Mouse (Mus musculus) c-Kit-positive CD71-negative TER-119-negative erythroid progenitor cells, embryonic 14.5 days (primary cell): ENCODE results near the gene Gm13539.

ENCODE experiments used
- DNase-seq: peaks from one replicate; pipeline ENCODE4 v3.0.0-alpha.2; 2013; ENCODE audit warnings: low read depth

Gm13539 gene

GRCm38 (mm10) chr2:25828344-25828947 is 46.4 kb downstream of the Gm13539 start:
- DNase-seq = no peak

DNA sequence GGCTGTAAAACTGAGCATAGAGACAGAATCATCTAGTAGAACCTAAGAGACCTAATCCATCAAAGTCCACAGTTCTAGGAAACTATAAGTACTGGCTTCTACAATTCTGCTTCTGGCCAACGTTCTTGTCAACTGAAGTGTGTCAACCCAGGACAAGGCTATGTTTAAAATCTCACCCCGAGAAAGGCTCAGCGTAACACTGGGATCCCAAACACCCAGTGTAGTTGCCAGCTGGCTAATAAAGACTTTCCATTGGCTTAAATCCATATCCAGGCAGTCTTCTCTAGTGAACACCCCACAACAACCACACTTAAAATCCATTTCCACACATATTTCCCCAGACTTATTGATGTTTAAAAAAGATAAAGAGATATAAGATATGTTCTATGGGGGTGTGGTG is 48.7 kb downstream of the Gm13539 start:
- no peak for DNase-seq

DNA sequence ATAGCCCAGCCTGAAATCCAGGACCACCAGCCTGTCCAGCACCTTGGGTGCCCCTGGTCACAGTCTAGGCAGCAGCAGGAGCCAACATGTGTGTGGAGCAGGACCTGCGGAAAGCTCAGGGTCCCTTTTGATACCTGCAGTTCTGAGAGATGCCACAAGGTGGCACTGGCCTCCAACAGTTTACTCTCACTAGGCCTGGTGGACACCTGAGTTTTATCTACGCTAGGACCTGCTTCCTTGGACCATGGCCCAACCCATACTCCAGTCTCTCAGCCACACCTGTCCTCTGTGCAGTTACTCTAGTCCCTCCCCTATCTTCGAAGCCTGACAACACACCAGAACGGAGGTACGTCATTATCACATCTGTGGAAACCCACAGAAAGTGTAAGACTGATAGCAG is 54.2 kb downstream of the Gm13539 start:
- peak; percentile 46 for DNase-seq
